Mouse (Mus musculus) c-Kit-negative CD71-positive TER-119-positive erythroid progenitor cells, embryonic 14.5 days (primary cell): ENCODE results near the gene Tmprss3.

Experiments
- DNase-seq: peaks from one replicate; pipeline ENCODE4 v3.0.0-alpha.2; 2013; ENCODE audit warnings: low read depth, low spot score

Gene Tmprss3

DNA sequence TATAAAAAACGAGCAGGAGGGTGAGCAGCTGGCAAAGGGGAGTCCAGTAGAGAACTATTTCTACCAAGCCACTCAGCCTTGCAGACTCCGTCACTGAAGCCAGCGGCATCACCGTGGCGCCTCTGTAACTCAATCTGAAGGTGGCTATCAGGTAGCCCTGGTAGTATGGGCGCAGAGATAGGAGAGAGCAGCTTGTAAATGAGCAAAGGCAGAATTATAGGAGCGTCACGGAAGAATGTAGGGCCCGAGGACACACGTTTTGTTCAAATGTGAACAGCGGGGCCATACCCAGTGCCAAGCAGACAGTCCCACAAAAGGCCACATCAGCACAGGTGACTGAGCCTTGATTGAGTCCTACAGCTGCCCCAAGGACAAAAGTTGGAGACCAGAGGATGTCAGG lies at the start of gene Tmprss3:
TSS of gene Tmprss3 (minus strand) at position 101 of the 400 bp plus-strand sequence.
- no peak for DNase-seq

DNA sequence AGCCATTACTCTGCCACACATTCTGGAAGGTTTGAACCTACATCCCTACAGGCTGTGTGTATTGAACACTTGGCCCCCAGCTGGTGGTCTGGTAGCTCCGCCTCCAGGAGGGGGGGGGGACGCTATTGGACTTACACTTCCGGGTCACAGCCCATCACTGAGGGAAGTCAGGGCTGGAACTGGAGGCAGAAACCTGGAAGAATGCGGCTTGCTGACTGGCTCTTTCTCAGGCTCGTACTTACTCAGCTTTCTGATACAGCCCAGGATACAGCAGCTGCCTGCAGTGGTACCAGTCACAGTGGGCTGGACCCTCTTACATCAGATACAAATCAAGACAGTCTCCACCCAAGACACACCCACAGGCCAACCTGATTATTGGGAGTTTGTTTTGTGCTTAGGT lies 48.4 kb upstream of the Tmprss3 start:
- no peak for DNase-seq

DNA sequence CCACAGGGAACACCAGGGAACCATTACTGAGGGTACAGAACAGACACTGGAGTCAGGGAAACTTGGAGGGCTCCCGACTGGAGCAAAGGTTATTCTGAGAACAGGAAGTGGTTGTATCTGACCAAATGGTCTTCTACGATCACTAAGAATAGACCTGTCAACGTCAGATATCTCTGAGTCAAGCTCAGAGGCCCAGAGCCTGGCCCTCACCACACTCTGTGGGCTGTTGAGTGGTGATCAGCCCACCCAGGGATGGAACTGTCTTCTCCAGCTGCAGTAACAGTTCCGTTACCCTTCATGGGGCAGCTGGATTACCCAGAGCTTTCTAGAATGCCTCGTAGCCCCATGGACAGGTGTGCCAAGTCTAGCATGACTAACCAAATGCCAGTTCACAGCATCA lies 46.5 kb upstream of the Tmprss3 start:
- DNase-seq, result no peak

DNA sequence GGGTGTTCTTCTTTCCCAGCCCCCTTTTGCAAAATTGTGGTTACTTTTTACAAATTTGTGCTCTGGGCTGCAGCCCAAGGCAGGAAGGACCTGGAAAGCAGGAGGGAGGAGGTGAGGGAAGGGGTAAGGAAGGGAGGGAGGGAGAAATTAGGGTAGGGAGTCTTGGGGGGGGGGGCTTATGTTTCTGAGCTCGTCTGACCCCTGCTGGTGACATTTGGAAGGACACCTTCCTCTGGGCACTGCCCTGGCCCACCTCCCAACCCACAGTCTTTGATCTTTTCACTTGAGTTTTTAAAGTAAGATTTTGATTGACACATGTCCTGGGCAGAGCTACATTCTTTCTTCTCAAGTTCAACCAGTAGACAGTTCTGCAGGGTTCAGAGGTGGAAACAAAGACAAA lies 44.0 kb upstream of the Tmprss3 start:
- no peak for DNase-seq

DNA sequence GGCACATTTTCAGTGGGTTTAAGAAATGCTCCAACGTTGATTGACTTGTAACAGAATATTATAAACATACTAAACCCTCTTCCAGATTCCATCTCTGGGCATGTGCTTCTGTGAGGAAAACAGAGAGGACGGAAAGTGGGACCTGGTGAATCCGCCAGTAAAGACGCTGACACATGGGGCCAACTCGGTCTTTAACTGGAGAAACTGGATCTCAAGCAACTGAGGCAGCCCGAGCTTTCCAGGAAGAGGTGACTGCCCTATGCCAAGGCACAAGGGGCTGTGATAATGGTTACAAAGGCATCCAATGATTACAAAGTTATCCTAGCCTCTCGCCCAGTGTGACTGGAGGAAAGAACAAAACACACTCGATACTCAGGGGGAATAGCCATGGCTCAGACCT lies 42.4 kb upstream of the Tmprss3 start:
- no peak for DNase-seq

DNA sequence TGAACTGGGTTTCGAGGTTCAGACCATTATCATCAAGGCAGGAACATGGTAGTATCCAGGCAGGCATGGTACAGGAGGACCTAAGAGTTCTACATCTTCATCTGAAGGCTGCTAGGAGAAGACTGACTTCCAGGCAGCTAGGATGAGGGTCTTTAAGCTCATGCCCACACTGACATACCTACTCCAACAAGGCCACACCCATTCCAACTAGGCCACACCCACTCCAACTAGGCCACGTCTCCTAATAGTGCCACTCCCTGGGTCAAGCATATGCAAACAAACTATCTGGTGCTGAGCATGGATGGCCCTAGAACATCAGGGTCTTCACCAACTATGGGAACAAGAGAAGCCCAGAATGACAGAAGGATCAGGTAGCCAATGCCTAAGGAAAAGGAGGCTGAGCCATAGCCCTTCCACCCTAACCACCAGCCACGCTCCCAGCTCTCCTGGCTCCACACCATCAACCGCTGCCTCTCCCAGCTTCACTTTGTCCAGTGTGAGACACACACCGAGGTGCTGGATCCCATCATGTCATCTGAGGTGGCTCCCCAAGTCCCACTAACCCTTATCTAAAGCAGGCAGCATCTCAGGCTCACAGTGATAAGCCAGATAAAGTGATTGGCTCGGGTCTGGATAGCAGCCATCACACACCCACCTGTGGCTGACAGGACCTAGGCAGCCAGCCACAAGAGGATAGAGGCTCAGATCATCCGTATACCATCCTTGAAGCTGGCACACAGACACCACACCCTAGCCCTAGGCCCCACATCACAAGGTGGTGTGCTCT lies 39.6 kb upstream of the Tmprss3 start:
- no peak for DNase-seq

DNA sequence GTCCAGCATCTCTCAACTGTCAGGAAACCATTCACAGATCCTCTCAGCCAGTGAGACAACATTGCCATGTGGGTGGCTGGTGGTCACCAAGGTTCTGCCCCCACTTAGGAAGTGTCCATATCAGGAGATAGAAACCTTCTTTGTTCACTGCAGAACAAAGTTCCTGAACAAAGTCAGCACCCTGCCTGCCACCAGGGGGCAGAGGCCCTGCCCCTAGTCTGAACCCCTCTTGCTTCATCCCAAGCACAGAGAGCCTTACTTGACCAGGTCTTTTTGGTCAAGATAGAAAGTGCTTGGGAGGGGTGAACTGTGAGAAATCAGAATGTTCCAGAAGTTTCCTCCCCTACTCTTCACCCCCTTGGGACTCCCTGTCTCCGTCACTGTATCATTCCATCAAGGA lies 37.1 kb upstream of the Tmprss3 start:
- DNase-seq, result no peak

DNA sequence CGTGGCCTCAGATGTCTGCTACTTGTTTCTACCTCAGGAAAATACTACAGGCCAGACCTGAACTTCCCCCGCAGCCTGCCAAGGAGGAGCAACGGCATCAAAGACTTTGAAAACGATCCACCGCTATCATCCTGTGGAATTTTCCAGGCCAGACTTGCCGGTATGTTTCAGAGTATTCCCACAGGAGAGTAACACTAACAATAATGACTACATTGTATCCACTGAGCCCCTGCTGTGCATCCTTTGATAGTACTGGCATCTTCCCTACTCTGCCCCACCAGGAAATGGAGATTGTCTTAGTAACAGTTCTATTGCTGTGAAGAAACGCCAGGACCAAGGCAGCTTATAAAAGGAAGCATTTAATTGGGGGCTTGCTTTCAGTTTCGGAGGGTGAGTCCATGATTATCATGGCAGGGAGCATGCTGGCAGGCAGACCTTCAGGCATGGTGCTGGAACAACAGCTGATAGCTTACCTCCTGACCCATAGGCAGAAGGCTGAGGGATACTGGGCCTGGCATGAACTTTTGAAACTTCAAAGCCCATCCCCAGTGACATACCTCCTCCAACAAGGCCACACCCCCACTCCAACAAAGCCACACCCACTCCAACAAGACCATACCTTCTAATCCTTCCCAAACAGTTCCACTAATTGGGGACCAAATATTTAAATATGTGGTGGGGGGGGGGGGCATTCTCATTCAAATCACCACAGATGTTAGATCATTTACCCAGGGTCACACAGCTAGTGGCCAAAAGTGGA lies 33.7 kb upstream of the Tmprss3 start:
- DNase-seq, result no peak

DNA sequence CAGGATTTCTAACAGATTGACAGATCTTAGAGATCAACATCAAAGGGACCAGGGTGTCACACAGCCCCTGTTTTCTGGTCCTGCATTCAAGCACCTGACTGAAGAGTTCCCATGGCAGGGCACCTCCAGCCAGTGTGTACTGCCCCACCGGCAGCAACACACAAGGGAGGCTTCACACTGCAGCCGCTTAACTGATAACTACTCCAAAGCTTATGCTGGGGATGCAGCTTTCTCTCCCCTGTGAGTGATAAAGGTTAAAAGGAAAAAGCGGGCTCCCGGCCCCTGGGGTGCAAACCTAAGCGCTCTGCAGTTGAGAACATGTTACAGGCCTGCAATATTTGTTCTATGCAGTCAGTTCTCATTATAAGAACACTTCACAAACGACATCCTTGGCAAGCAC lies 33.0 kb upstream of the Tmprss3 start:
- DNase-seq, result no peak

DNA sequence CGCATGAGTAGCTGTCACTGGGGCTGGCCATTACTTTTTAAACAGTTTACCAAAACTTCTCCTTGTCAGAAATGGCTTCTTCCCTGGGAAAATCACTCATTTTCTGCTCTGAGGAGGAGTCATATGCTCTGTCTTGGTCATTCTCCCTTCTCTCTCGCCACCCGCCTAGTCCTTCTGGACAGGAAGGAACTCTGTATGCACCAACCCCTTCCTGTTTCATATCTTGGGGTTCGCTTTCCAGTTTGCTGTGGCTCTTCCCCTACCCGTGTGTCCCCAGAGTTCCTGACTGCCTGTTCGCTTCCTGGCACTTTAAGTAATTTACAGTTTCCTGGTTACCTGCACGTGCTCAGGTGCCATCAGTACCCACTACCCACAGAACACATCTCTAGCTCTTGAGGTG lies 28.2 kb upstream of the Tmprss3 start:
- no peak for DNase-seq

DNA sequence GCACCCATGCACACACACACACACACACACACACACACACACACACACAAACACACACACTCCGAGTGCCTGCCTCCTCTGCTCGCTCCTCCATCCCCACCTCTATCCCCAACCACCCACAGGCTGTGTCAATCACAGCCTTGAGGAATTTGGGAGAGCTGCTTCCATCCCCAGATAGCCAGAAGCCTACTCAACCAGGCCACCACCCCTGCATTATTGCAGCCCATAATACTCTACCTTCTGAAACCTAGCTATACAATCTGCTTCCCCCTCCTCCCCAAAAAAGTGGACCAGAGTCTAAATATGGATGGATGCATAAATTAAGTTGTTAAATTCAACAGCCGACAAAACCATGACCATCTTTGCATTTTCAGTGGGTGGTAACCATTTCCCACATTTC lies 27.6 kb upstream of the Tmprss3 start:
- no peak for DNase-seq

DNA sequence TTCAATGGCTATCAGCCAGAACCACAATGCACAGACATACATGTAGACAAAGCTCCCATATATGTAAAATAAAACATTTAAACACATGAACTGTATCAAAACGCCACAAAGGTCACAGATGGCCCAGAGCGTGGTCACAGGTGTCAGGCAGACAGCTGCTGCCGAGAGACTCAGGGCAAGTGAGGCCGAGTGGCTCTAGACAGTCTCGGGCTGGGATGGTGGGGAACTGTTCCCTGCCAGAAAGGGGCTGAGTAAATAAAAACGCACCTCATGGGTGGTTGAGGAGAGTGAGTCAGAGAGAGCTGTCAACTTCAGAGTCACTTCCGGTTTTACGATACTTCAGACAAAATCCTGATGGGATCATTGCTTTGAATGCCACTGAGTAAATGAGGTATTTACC lies 25.8 kb upstream of the Tmprss3 start:
- no peak for DNase-seq

DNA sequence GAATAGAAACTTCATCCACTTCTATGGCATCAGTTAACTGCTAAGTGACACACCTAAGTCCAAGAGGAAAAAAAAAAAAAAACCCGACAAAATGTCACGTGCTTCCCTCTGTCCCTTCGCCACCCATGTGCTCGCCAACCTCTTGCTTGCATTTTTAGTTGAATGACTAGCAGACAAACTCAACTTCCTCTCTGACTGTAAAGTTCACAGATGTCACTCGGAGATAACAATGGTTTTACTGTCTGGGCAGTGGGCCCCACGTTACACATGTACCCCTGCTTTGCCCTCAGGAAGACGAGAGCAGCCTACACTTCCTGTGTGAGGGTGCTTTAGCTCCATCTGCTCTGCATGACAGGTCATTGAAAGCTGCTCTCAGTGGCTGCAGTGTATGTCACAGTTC lies 25.1 kb upstream of the Tmprss3 start:
- no peak for DNase-seq

DNA sequence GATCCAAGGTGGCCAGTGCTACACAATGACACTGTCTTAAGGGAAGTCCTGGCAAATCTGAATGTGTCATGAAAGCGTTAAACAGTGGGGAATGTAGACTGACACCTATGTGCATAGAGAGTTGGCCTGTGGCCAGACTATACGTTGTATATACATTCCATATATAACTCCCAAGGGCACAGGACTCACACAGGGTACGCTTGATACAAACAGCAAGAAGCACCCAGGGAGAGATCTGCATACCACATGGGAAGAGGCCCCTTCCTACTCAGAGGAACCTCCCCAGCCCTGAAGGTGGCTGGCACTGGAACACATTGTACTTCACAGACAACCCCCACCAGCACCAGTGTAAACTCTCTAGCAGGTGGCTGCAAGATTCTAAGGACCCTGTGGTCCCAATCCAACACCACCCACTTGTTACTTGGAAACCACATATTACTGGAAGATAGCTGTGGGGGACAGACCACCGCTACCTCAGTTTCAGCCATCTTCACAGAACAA lies 24.1 kb upstream of the Tmprss3 start:
- DNase-seq, result no peak

DNA sequence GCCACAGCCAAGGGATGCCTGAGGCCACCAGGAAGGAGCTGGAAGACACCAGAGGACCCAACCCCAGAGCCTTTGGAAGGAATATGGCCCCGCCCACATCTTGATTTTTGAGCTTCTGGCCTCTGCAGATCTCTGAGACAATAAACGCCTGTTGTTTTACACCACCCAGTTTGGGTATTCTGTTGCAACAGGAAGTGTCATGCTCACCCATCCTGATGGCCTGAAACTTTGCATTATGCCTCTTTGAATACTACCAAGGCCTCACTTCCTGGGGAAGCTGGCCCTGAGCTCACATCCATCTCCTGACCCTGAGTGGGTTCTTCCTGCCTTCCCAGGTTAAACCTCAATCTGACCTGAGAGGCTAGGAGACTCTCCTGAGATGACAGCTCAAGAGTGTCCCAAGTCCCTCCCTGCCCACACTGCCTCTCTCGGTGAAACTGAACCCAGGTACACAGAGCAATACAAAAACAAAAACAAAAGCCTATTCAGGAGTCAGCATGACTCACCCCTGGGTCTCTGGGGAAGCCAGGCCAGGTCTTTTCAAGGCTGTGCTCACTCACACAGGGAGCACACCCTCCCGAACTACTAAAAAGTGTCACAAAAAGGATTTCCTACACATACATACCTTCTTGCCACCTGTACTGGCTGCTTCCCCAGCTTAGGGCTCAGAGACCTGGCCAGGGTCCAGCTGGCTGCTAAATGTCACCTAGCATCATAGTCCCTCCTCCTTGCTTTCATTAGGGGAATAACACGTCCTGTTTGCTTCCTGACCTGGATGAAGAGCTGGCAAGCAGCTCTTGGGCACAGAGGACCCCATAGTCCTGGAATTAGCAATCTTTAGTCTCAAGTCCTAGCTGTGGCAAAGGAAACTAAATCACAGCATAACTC lies 17.5 kb upstream of the Tmprss3 start:
- no peak for DNase-seq

DNA sequence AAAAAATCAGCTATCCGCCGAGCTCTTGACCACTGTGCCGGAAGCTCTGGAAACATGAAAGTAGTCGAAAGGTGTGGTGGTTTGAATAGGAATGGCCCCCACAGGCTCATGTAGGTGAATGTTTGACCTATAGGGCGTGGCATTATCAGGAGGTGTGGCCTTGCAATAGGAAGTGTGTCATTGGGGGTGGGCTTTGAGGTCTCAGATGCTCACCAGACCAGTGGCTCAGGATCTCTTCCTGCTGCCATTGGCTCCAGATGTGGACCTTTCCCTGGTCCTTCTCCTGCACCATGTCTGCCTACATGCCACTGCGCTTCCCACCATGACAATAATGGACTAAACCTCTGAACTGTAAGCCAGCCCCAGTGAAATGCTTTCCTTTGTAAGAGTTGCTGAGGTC lies 13.1 kb upstream of the Tmprss3 start:
- DNase-seq, result no peak

DNA sequence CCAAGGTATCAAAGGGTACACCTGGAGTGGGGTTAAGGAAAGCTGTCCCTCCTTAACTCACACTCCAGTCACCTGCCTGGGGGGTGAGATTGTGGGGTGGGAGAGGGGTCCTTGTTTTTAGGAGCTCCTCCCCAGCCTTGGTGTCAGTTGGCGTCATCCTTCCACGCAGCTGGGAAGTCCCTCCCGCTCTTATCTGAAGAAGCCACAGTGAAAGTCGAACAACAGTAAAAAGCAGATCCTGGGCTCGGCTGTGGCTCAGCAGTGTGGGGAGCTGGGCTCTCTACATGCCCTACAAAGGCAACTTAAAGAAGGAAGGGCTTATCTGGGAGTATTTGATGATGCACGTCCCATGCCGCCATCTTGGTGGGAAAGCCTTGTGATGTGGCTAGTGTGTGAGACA lies 11.5 kb upstream of the Tmprss3 start:
- DNase-seq, result no peak

DNA sequence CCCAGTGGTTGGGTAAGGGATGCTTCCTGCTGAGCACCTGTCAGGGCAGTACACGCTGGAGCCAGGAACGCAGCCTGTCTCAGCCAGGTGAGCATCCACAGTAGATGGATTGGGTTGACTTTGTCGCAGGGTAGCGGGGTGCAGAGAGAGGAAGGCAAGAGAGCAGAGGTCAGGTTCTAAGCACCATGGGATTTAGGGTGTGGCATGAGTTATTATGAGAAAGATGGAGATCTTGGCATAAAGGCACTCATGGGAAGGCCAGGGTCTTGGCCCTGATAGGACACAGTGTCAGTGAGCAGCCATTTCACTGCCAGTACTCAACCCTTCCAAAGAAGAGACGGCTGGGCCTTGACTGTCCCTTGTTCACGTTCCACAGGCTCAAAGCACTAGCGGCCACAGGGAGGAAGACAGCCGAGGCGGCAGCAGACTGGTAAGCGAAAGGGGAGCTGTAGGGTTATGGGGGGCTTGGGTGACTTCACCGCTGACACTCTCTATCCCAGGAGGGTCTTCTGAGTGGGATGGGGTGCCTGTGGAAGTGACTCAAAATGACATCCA lies 10.7 kb upstream of the Tmprss3 start:
- DNase-seq, result no peak

DNA sequence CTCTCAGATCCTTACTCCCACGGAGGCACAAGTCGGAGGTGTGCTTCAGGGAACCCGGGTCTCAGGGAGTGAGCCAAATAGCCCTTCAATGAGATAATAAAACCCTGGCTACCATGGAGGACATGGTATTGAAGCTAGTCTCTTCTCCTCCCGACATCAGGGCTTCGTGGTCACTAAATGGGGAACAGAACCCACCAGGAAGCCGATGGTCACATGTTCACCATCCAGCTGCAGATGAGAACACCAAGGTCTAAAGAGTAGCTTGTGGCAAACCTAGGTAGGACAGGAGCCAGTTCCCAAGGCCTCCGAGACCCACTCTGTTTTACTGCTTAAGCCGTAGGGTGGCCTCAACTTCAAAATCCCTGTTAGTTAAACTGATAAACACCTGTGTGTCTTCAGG lies 9.9 kb upstream of the Tmprss3 start:
- DNase-seq, result no peak

DNA sequence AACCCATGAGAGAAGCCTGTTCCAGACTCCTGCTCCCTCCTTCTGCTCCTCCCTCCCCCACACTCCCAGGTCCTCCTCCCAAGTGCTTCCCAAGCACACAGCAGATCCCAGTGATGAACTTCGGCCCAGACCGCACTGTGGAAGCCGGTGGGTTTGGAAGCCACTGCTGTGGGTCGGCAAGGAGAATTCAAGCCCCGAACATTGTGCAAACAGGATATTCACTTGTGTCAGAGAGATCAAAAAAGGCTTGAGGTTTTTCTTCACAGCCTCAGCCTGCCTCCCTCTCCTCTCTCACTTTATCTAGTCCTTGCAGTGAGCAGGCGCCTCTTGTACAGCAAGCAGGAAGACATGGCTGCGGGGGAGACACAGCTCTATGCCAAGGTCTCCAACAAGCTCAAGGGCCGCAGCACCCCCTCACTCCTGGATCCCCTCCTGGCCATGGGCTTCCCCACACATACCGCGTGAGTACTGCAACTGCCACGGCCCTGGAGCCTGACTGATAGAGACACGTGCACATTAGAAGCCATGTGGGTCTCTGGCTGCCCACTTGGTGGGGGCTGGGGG lies 9.1 kb upstream of the Tmprss3 start, which contains the start of gene Ubash3a:
TSS of gene Ubash3a (plus strand) at position 103 of the 564 bp plus-strand sequence.
- no peak for DNase-seq

DNA sequence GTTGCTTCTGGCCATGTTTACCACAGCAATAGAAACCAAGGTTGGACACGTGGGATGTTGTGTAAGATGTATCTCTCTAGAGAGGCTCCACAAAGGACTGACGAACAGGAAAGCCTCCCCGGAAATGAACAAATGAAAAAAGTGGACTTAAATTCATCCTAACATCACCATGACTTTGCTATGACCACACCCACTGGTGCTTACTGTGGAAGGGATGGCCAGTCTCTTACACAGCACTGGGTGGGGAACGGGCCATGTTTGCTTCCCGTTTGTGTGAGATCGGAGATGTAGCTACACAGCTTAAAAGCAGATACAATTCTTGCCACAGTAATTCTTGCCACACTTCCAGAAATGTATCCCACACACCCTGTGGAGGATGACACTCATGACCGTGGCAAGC lies 2.5 kb downstream of the Tmprss3 start:
- DNase-seq, result no peak
